Mouse (Mus musculus): ENCODE results near the gene Kif13a. TPM values are rescaled to one million over a fixed set of nuclear protein-coding genes. Genes with fewer than 3 reads are reported as not detected.

Gene Kif13a
- polyA plus RNA-seq, 1 experiment, result 33.5 TPM

GRCm38 (mm10) chr13:46886497-46887261 is 43.0 kb downstream of the Kif13a start:
- H3K27me3 ChIP-seq (ENCODE audit: control insufficient read depth, insufficient read depth, low read length), result no peaks in the 10 kb centered on the region
- H3K36me3 ChIP-seq (ENCODE audit: control insufficient read depth, insufficient read depth, low read length), result no peaks in the 10 kb centered on the region
- H3K4me3 ChIP-seq (ENCODE audit: low read depth, low read length), result no peak overlapping the region
- TF ChIP-seq CTCF (IDR thresholded peaks at IDR 0.05; ENCODE audit: extremely low read depth, insufficient read length, insufficient replicate concordance, low read depth, low read length) (no peak), POLR2A (IDR thresholded peaks at IDR 0.05; ENCODE audit: low read depth, low read length) (no peak)
- peaks cover 32% of the 10 kb centered on the region for H3K4me1 ChIP-seq (ENCODE audit: control insufficient read depth, insufficient read depth, insufficient read length, low read length)
- 95% methylated on average over 10 of the region's 10 CpGs for WGBS
- no peak overlapping the region for H3K27ac ChIP-seq (ENCODE audit: insufficient read depth, low read depth, low read length)

DNA sequence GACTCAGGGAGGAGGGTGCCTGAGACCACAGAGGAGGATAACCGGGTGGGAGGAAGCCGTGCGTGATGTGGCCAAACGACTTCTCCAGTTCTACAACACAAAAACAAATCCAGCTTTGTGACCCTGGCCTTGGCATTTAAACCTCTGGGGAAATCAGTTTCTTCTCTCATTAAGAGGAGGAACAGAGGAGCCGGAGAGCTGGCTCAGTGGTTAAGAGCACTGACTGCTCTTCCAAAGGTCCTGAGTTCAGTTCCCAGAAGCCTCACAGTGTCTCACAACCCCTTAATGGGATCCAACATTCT is 44.0 kb downstream of the Kif13a start:
- 77% methylated on average over 5 of the region's 5 CpGs for WGBS
- peaks cover 26% of the 10 kb centered on the region; the same call in 1 of the 2 replicates for H3K4me1 ChIP-seq (ENCODE audit: control insufficient read depth, insufficient read depth, insufficient read length, low read length)
- H3K36me3 ChIP-seq (ENCODE audit: control insufficient read depth, insufficient read depth, low read length), result peaks cover under 1% of the 10 kb centered on the region; the same call in 1 of the 2 replicates
- no peaks in the 10 kb centered on the region for H3K27me3 ChIP-seq (ENCODE audit: control insufficient read depth, insufficient read depth, low read length)
- no peak overlapping the region for H3K4me3 ChIP-seq (ENCODE audit: low read depth, low read length)
- H3K27ac ChIP-seq (ENCODE audit: insufficient read depth, low read depth, low read length), result peak overlapping the region; percentile 50
- TF ChIP-seq POLR2A (IDR thresholded peaks at IDR 0.05; ENCODE audit: low read depth, low read length) (no peak), CTCF (IDR thresholded peaks at IDR 0.05; ENCODE audit: extremely low read depth, insufficient read length, insufficient replicate concordance, low read depth, low read length) (no peak)

- Histone ChIP-seq H3K4me1 (ENCODE audit: control insufficient read depth, insufficient read depth, insufficient read length, low read length) (peaks cover 26% of the 10 kb centered on the region; the same call in 1 of the 2 replicates), H3K27ac (ENCODE audit: insufficient read depth, low read depth, low read length) (peak overlapping the region; percentile 50), H3K4me3 (ENCODE audit: low read depth, low read length) (no peak overlapping the region), H3K36me3 (ENCODE audit: control insufficient read depth, insufficient read depth, low read length) (peaks cover 2% of the 10 kb centered on the region; the same call in 1 of the 2 replicates), H3K27me3 (ENCODE audit: control insufficient read depth, insufficient read depth, low read length) (no peaks in the 10 kb centered on the region)
- no peak for TF ChIP-seq CTCF (IDR thresholded peaks at IDR 0.05; ENCODE audit: extremely low read depth, insufficient read length, insufficient replicate concordance, low read depth, low read length)
- TF ChIP-seq POLR2A (IDR thresholded peaks at IDR 0.05; ENCODE audit: low read depth, low read length), result no peak
- WGBS, result 59% methylated on average over 26 of the region's 26 CpGs
Measured at GRCm38 (mm10) chr13:46884898-46885758, 44.5 kb downstream of the Kif13a start.

DNA sequence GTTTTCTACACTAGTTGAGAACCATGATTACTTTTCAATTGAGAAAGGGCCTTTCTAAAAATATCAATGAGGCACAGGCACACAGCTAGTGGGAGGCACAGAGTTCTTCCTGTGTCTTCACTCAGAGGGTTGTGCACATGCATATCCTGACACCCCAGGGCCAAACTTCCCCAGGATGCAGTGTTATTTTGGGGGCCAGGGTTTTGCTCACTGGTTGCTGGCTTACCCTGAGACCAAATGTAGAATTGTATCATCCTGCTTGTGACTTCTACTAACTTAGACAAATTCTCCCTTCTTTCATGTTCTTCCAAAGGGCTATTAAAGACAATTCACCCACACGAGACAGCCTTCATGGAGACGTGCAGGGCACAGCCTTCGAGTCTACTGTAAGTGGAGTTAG is 45.7 kb downstream of the Kif13a start:
- WGBS, result 73% methylated on average over 3 of the region's 3 CpGs
- Histone ChIP-seq H3K4me1 (ENCODE audit: control insufficient read depth, insufficient read depth, insufficient read length, low read length) (peaks cover 26% of the 10 kb centered on the region; the same call in 1 of the 2 replicates), H3K27ac (ENCODE audit: insufficient read depth, low read depth, low read length) (peak overlapping the region; percentile 79), H3K4me3 (ENCODE audit: low read depth, low read length) (no peak overlapping the region), H3K36me3 (ENCODE audit: control insufficient read depth, insufficient read depth, low read length) (peaks cover 2% of the 10 kb centered on the region; the same call in 1 of the 2 replicates), H3K27me3 (ENCODE audit: control insufficient read depth, insufficient read depth, low read length) (no peaks in the 10 kb centered on the region)
- TF ChIP-seq CTCF (IDR thresholded peaks at IDR 0.05; ENCODE audit: extremely low read depth, insufficient read length, insufficient replicate concordance, low read depth, low read length) (no peak), POLR2A (IDR thresholded peaks at IDR 0.05; ENCODE audit: low read depth, low read length) (no peak)

GRCm38 (mm10) chr13:46883381-46883780 is 46.3 kb downstream of the Kif13a start:
- Histone ChIP-seq H3K27ac (ENCODE audit: insufficient read depth, low read depth, low read length) (peak overlapping the region; percentile 79), H3K36me3 (ENCODE audit: control insufficient read depth, insufficient read depth, low read length) (peaks cover 2% of the 10 kb centered on the region; the same call in 1 of the 2 replicates), H3K4me3 (ENCODE audit: low read depth, low read length) (no peak overlapping the region), H3K4me1 (ENCODE audit: control insufficient read depth, insufficient read depth, insufficient read length, low read length) (peaks cover 24% of the 10 kb centered on the region; the same call in 1 of the 2 replicates), H3K27me3 (ENCODE audit: control insufficient read depth, insufficient read depth, low read length) (no peaks in the 10 kb centered on the region)
- no peak for TF ChIP-seq POLR2A (IDR thresholded peaks at IDR 0.05; ENCODE audit: low read depth, low read length)
- no peak for TF ChIP-seq CTCF (IDR thresholded peaks at IDR 0.05; ENCODE audit: extremely low read depth, insufficient read length, insufficient replicate concordance, low read depth, low read length)
- 21% methylated on average over 10 of the region's 10 CpGs for WGBS

DNA sequence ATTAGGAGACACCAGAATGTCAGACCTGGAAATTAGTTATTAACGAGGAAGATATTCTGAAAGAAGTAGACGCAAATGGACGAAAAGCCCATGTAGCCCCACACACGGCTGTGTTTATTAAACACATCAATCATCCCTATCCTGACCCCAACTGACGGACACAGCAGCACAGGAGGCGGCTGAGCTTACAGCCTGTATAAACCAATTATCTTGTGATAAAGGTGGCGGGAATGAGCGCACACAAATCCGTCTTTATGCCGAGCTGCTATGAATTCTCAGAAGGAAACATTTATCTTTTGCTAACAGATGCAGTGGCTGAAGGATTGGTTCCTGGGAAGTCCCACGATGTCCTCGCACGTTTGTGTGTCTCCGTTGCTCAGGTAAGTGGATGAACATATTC is 48.9 kb downstream of the Kif13a start:
- H3K27ac ChIP-seq (ENCODE audit: insufficient read depth, low read depth, low read length), result no peak overlapping the region
- WGBS, result 77% methylated on average over 14 of the region's 14 CpGs
- peaks cover 2% of the 10 kb centered on the region; the same call in 1 of the 2 replicates for H3K36me3 ChIP-seq (ENCODE audit: control insufficient read depth, insufficient read depth, low read length)
- TF ChIP-seq POLR2A (IDR thresholded peaks at IDR 0.05; ENCODE audit: low read depth, low read length) (no peak), CTCF (IDR thresholded peaks at IDR 0.05; ENCODE audit: extremely low read depth, insufficient read length, insufficient replicate concordance, low read depth, low read length) (no peak)
- no peaks in the 10 kb centered on the region for H3K27me3 ChIP-seq (ENCODE audit: control insufficient read depth, insufficient read depth, low read length)
- peaks cover 24% of the 10 kb centered on the region; the same call in 1 of the 2 replicates for H3K4me1 ChIP-seq (ENCODE audit: control insufficient read depth, insufficient read depth, insufficient read length, low read length)
- no peak overlapping the region for H3K4me3 ChIP-seq (ENCODE audit: low read depth, low read length)

- Histone ChIP-seq H3K36me3 (ENCODE audit: control insufficient read depth, insufficient read depth, low read length) (peaks cover 2% of the 10 kb centered on the region; the same call in 1 of the 2 replicates), H3K4me3 (ENCODE audit: low read depth, low read length) (no peak overlapping the region), H3K27ac (ENCODE audit: insufficient read depth, low read depth, low read length) (no peak overlapping the region), H3K4me1 (ENCODE audit: control insufficient read depth, insufficient read depth, insufficient read length, low read length) (peaks cover 19% of the 10 kb centered on the region; the same call in 1 of the 2 replicates), H3K27me3 (ENCODE audit: control insufficient read depth, insufficient read depth, low read length) (no peaks in the 10 kb centered on the region)
- WGBS, result 89% methylated on average over 6 of the region's 6 CpGs
- no peak for TF ChIP-seq CTCF (IDR thresholded peaks at IDR 0.05; ENCODE audit: extremely low read depth, insufficient read length, insufficient replicate concordance, low read depth, low read length)
- no peak for TF ChIP-seq POLR2A (IDR thresholded peaks at IDR 0.05; ENCODE audit: low read depth, low read length)
Measured at GRCm38 (mm10) chr13:46880243-46880642, 49.4 kb downstream of the Kif13a start.
